Mouse (Mus musculus) hindbrain, postnatal 0 days (tissue): ENCODE results near the gene AB124611. TPM values are rescaled to one million over a fixed set of nuclear protein-coding genes. Genes with fewer than 3 reads are reported as not detected.
"Not testable (repeated sequence)": the region's sequence is repeated elsewhere in the genome, so short reads cannot be mapped to it uniquely, and the experiment has no call there.

Experiments
- ATAC-seq: fragments of 200-750 bp; cut with Nextera tagmentation; 2 replicates; pipeline ENCODE4 v1.8.0; 2017; ENCODE audit warnings: mild to moderate bottlenecking, moderate TSS enrichment, moderate library complexity
- DNase-seq: peaks from one replicate; pipeline ENCODE4 v3.0.0-alpha.2; 2015; ENCODE audit warnings: low spot score
- H3K27ac ChIP-seq: fragments of 300-500 bp; sonication (generic); 2 replicates; pipeline ENCODE4 v1.5.1; 2014; ENCODE audit warnings: mild to moderate bottlenecking
- H3K27me3 ChIP-seq: fragments of 300-500 bp; sonication (generic); 2 replicates; pipeline ENCODE4 v1.6.1; 2014; ENCODE audit warnings: low read length, mixed read lengths; ENCODE audit not compliant: insufficient read depth
- H3K36me3 ChIP-seq: fragments of 300-500 bp; sonication (generic); 2 replicates; pipeline ENCODE4 v1.6.1; 2014; ENCODE audit warnings: low read length, mixed read lengths; ENCODE audit not compliant: insufficient read depth
- H3K4me1 ChIP-seq: fragments of 300-500 bp; sonication (generic); 2 replicates; pipeline ENCODE4 v1.6.1; 2014; ENCODE audit warnings: antibody characterized with exemption, low read length, mixed read lengths; ENCODE audit not compliant: insufficient read depth
- H3K4me2 ChIP-seq: fragments of 300-500 bp; sonication (generic); 2 replicates; pipeline ENCODE4 v1.6.1; 2014; ENCODE audit warnings: low read depth, mild to moderate bottlenecking, low read length, moderate library complexity, mixed read lengths
- H3K4me3 ChIP-seq: fragments of 300-500 bp; sonication (generic); 2 replicates; pipeline ENCODE4 v1.5.1; 2014; ENCODE audit warnings: low read length
- H3K9ac ChIP-seq: fragments of 300-500 bp; sonication (generic); replicated peaks from 2 replicates; pipeline ENCODE4 v1.6.1; 2014; ENCODE audit warnings: mild to moderate bottlenecking, low read length, moderate library complexity, mixed read lengths
- H3K9me3 ChIP-seq: fragments of 300-500 bp; sonication (generic); 2 replicates; pipeline ENCODE4 v1.6.1; 2016; ENCODE audit warnings: low read length, mixed read lengths
- CTCF ChIP-seq: IDR thresholded peaks from 2 replicates; pipeline ENCODE4 v1.5.1; 2016; ENCODE audit warnings: antibody characterized with exemption, control low read depth, low read depth
- WGBS: fragments of 180-500 bp; shearing (Covaris S2); extraction: QIAGEN DNeasy Blood & Tissue Kit; methylation state at CpG from one replicate; pipeline ENCODE4 v1.1.7; 2014; 5-methylcytosine and 5-hydroxymethylcytosine counted together
- polyA plus RNA-seq: library from polyadenylated mRNA; unstranded; fragments of >200 nt; fragmentation: Nextera tagmentation; extraction: Ambion mirVana; gene quantifications from 2 replicates; pipeline ENCODE4 v1.2.1, GENCODE M21; 2015
- total RNA-seq: library from RNA; depleted of rRNA; stranded (reverse); fragments of >200 nt; gene quantifications from 2 replicates; pipeline ENCODE4 v1.2.3, GENCODE M21; 2014

AB124611 gene
- total and polyA plus RNA-seq, 2 experiments from 2014 or later, result 1.2 to 2.2 TPM

DNA sequence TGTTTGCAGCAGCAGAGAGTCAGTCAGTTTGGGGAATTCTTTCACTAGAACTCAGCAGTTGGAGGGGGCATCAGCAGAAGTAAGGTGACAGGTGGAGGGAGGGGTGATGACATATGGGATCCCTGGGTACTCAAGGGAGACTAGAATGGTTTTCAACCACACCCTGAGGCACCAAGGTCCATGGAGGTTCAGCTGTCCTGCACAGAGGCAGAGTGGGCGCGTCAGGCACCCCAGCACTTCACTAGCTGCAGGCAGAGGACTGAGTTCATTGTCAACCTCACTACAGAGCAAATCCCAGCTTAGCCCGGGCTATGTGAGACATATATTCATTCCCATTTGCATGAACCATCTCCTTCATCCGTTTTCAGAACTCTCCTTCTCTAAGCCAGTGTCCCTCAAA is 11.0 kb downstream of the AB124611 start:
- TF ChIP-seq CTCF, result no peak
- Histone ChIP-seq H3K27me3 (no peaks in the 10 kb centered on the region), H3K4me2 (no peak overlapping the region), H3K9me3 (no peaks in the 10 kb centered on the region), H3K4me1 (no peaks in the 10 kb centered on the region), H3K27ac (no peak overlapping the region), H3K9ac (no peak overlapping the region), H3K36me3 (no peaks in the 10 kb centered on the region), H3K4me3 (no peak overlapping the region)
- DNase-seq, result no peak
- no peak for ATAC-seq
- WGBS, result 69% methylated on average over 4 of the region's 4 CpGs

- no peak for TF ChIP-seq CTCF
- Histone ChIP-seq H3K9ac (no peak overlapping the region), H3K4me1 (no peaks in the 10 kb centered on the region), H3K27ac (no peak overlapping the region), H3K27me3 (no peaks in the 10 kb centered on the region), H3K36me3 (no peaks in the 10 kb centered on the region), H3K9me3 (no peaks in the 10 kb centered on the region), H3K4me2 (no peak overlapping the region), H3K4me3 (no peak overlapping the region)
- ATAC-seq (no peak), DNase-seq (no peak)
- whole genome bisulfite sequencing, result 65% methylated on average over 7 of the region's 7 CpGs
These were observed 14.2 kb downstream of the AB124611 start for GRCm38 (mm10) chr9:21539981-21540753.

DNA sequence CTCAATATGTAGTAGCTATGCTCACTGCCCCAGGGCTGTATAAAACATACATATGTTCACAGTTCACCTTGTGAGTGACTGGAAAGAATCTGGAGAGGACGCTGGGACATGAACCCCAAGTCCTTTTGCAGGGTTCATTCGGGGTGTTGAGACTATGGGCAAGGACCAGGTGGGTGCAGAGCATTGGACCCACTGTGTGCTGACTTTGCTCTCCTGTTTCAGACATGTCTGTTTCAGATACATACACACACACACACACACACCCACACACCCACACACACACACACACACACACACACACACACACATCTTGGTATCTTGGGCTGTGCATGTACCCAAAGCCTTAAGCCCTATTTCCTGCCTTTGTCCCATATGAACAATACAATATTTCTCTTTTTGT is 16.0 kb downstream of the AB124611 start:
- H3K4me3 ChIP-seq, H3K36me3 ChIP-seq, H3K4me2 ChIP-seq, H3K4me1 ChIP-seq, H3K9ac ChIP-seq, H3K9me3 ChIP-seq, H3K27me3 ChIP-seq, ATAC-seq, H3K27ac ChIP-seq, DNase-seq: not testable (repeated sequence)
- 90% methylated on average over 2 of the region's 2 CpGs for WGBS

- H3K36me3 ChIP-seq, result peaks cover 2% of the 10 kb centered on the region; the same call in 1 of the 2 replicates
- no peak; the same call in 1 of the 2 replicates for ATAC-seq
- H3K4me2 ChIP-seq, result peak overlapping the region; percentile 90
- H3K9ac ChIP-seq, result peak overlapping the region; percentile 95; the same call in 1 of the 2 replicates
- no peak for TF ChIP-seq CTCF
- H3K4me3 ChIP-seq, result peak overlapping the region; percentile 80
- H3K27me3 ChIP-seq, result no peaks in the 10 kb centered on the region
- no peaks in the 10 kb centered on the region for H3K9me3 ChIP-seq
- 2% methylated on average over 9 of the region's 9 CpGs for WGBS
- peaks cover 10% of the 10 kb centered on the region for H3K4me1 ChIP-seq
- no peak for DNase-seq
- H3K27ac ChIP-seq, result peak overlapping the region; percentile 98
These were observed 19.5 kb downstream of the AB124611 start for GRCm38 (mm10) chr9:21545351-21545915.

DNA sequence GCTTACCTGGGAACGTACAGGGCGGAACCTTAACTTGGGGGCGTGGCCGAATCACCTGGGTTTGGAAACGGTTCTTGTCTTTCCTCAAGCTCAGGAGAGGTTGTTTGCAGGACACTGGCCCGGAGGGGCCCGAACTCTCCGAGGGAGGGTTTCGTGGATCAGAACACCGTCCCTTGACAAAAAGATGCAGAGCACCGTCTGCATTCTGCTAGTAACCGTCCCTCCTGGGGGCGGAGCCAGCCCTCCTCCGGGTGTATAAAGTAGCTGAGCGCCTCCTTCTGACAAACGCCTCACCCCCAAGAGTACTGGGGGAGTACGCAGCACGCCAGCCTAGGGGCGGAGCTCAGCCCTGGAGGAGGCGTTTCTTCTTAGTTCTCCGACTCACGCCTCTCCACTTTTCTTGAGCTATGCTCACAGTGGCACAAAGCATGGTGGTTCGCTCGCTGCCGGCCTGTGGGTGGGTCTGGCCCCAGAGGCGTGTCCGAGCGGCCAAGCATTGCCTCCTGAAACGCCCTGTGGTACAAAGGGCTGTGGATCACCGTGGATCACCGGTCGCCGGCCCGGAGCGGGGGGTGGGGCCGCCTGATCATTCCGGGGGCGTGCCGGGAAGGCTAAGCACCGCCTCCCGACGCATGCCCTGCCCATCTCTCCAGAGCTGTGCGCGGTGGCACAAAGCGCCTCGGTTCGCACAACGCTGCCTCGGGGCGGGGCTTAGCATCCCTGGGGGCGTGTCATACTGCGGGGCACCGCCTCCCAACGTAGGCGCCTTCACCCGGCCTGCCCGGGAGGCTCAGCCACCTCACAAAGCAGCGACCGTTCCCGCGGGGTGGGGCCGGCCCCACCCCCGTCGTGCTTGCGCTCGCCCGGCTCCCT is 20.2 kb downstream of the AB124611 start:
- peaks cover 9% of the 10 kb centered on the region for H3K36me3 ChIP-seq
- WGBS, result under 1% methylated on average over 62 of the region's 67 CpGs

GRCm38 (mm10) chr9:21546789-21547074 is 20.8 kb downstream of the AB124611 start, which contains the start of gene Carm1:
TSS of gene Carm1 (plus strand) at chr9:21546894.
- peaks cover 10% of the 10 kb centered on the region for H3K4me1 ChIP-seq
- peak within 1 kb of the TSS; percentile 98 for H3K27ac ChIP-seq
- TF ChIP-seq CTCF, result no peak
- H3K9me3 ChIP-seq, result no peaks in the 10 kb centered on the region
- peak within 1 kb of the TSS; percentile 95 for H3K9ac ChIP-seq
- no peaks in the 10 kb centered on the region for H3K27me3 ChIP-seq
- ATAC-seq (no peak), DNase-seq (no peak)
- peak within 1 kb of the TSS; percentile 80 for H3K4me3 ChIP-seq
- 0% methylated on average over 19 of the region's 52 CpGs for whole genome bisulfite sequencing
- peaks cover 10% of the 10 kb centered on the region for H3K36me3 ChIP-seq
- peak within 1 kb of the TSS; percentile 90 for H3K4me2 ChIP-seq

More for the DNA sequence above, 20.2 kb downstream of the AB124611 start:
- ATAC-seq (peak; percentile 96), DNase-seq (peak; percentile 99)
- Histone ChIP-seq H3K27ac (peak overlapping the region; percentile 98), H3K9me3 (no peaks in the 10 kb centered on the region), H3K9ac (peak overlapping the region; percentile 95), H3K27me3 (no peaks in the 10 kb centered on the region), H3K4me1 (peaks cover 10% of the 10 kb centered on the region), H3K4me2 (peak overlapping the region; percentile 90), H3K4me3 (peak overlapping the region; percentile 80)
- TF ChIP-seq CTCF, result peak; percentile 42
